Mouse (Mus musculus) testis, adult 10 weeks (tissue): ENCODE measurements around the gene Fam69b. TPM values are rescaled to one million over a fixed set of nuclear protein-coding genes. Genes with fewer than 3 reads are reported as not detected.

ENCODE experiments used
- polyA plus RNA-seq: library from polyadenylated mRNA; stranded (reverse); fragments of 350-450 nt; fragmentation: Illumina TruSeq; extraction: RNeasy Lipid Tissue Mini Kit (QIAGEN cat#74804); gene quantifications from one replicate; pipeline ENCODE4 v1.2.3, GENCODE M21; 2014; ENCODE audit warnings: low read depth, low replicate concordance

Fam69b gene
- polyA plus RNA-seq = not detected

DNA sequence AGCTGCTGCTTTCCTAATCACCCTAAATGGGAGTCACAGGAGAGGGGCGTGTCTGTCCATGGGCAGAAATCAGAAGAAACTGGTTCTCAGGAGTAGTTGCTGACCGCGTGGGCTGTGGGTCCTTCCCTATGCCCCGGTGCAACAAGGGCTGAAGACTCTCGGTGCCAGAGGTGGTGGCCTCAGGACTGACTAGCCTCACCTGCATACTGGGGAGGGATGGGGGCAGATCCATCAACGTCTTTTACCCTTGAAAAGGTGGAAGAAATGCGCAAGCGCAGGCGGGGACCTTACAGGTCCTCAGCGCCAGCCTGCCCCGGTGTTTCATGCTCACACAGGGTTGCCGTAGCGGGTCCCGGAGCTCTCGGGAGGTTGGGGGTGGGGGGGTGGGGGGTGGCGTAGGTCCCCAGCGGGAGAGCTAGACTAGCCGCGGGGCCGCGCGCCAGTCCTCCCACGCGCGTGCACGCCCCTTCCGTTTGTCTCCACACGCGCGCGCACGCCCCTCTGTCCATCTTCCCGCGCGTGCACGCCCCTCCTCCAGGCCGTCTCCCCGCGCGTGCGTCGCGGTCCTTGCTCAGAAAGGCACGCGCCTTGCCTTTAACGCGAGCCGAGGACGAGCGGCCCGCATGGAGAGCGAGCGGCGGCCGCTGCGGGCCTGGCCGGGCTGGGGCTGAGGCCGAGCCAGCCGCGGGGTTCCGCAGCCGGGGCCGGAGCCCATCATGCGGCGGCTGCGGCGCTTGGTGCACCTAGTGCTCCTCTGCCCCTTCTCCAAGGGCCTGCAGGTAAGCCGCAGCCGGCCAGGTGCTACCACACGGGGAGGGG, at the start of gene Fam69b:
TSS of gene Fam69b (plus strand) at position 537 of the 819 bp plus-strand sequence.

DNA sequence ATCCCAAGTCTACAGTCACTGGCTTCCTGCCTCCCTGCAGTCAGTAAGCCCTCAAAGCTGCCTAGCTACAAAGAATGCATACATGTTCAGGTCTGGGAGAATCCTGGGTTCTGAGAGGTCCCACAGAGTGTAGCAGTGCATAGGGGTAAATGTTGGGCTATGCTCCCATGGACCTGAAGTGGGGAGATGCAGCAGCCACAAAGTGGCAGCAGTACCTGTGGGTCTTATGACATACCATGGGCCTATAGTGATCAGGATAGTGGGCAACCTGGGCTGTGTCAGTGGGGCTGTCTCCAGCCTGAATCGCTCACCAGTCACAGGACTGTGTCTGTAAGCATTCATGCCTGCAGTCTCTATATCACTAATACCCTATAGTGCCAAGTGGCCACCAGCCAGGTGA, 48.5 kb upstream of the Fam69b start, which contains the start of gene Egfl7:
TSS of gene Egfl7 (plus strand) at position 301 of the 400 bp plus-strand sequence.

GRCm38 (mm10) chr2:26586294-26587043, 41.8 kb upstream of the Fam69b start, which contains the start of gene Gm20532:
Gene Gm20532 (plus strand): TSS chr2:26586639.

DNA sequence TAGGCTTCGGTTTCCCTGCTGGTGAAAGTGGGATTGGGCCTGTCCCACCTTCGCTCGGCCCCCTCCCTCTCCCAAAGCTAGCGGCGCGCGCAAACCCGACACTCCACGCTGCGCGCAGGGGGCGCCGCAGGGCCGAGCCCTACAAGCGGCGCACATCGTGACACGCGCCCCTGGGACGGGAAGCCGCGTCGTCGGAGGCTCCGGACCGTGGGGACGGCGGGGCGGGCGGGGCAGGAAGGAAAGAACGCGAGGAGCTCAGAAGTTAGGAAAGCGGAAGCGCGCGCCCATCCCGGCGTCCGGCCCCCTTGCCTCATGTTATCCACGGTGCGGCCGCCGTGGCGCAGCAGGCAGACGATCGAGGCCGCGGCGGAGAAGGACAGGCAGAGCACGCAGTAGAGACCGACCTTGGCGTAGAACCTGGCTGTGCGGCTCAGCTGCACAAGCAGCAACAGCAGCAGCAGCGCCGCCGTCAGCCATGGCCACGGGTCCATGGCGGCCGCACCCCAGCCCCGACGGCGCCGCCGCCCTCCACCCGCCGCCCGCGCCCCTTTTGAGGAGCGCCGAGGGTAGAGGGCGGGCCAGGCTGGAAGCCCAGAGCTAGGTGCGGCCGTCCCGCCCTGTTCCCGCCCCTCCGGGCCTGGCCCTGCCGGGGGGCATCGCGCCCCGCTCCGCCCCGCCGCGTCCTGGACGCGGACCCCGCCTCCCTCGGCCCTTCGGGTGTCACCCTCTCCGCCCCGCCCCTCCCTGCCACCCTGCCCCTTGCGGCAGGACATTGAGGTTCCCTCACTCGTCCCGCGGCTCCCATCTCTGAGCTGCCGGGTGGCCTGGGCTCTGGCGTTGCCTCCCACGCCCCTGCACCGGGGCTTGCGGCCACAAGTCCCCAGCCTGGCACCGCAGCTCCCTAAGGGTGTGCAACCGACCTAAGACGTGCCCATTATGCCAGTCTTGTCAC, 24.3 kb upstream of the Fam69b start, which contains the start of gene Agpat2:
TSS of gene Agpat2 (minus strand) at position 698 of the 952 bp plus-strand sequence.

DNA sequence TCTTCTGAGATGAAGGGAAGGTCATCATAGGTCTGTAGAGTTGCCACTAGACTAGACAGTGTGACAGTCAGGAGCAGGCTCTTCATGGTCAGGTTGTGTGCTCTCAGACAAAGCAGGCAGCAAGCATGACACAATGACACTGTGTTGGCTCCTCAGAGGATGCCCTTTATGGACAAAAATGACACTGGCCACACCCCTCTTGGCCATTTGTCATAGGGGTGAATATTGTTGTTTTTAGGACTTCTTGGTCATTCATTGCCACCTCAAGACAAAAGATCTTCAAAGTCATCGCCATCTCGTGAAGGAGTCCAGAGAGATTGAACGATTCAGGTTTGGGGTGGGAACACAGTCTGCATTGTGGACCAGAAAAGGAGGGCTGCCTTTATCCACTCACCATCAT, 42.9 kb downstream of the Fam69b start, which contains the start of gene Lcn4:
TSS of gene Lcn4 (minus strand) at position 101 of the 400 bp plus-strand sequence.

Other genes starting within 250 kb of the Fam69b start
- 8.1 TPM for gene Snapc4, start 247.8 kb upstream of the Fam69b start, polyA plus RNA-seq
- 164 TPM for gene Entr1, start 239.1 kb upstream of the Fam69b start, polyA plus RNA-seq
- 155 TPM for gene Pmpca, start 239.1 kb upstream of the Fam69b start, polyA plus RNA-seq
- gene Inpp5e, start 219.3 kb upstream of the Fam69b start, polyA plus RNA-seq = 13.5 TPM
- gene Sec16a, start 183.2 kb upstream of the Fam69b start, polyA plus RNA-seq = 44.7 TPM
- gene Notch1, start 111.8 kb upstream of the Fam69b start, polyA plus RNA-seq = 0.17 TPM
- gene Egfl7, start 48.4 kb upstream of the Fam69b start, polyA plus RNA-seq = 3.1 TPM
- not detected for gene Gm20532, start 41.8 kb upstream of the Fam69b start, polyA plus RNA-seq
- 10.6 TPM for gene Agpat2, start 24.0 kb upstream of the Fam69b start, polyA plus RNA-seq
- not detected for gene Lcn4, start 42.8 kb downstream of the Fam69b start, polyA plus RNA-seq
- 0.94 TPM for gene Abo, start 236.5 kb downstream of the Fam69b start, polyA plus RNA-seq